Mouse (Mus musculus) R1 (cell line): Measurements from ENCODE around the gene Klhl32.

ENCODE experiments used
- DNase-seq: peaks from one replicate; pipeline ENCODE4 v3.0.0-alpha.2; 2018; ENCODE audit warnings: low read depth, low spot score

Klhl32 gene

DNA sequence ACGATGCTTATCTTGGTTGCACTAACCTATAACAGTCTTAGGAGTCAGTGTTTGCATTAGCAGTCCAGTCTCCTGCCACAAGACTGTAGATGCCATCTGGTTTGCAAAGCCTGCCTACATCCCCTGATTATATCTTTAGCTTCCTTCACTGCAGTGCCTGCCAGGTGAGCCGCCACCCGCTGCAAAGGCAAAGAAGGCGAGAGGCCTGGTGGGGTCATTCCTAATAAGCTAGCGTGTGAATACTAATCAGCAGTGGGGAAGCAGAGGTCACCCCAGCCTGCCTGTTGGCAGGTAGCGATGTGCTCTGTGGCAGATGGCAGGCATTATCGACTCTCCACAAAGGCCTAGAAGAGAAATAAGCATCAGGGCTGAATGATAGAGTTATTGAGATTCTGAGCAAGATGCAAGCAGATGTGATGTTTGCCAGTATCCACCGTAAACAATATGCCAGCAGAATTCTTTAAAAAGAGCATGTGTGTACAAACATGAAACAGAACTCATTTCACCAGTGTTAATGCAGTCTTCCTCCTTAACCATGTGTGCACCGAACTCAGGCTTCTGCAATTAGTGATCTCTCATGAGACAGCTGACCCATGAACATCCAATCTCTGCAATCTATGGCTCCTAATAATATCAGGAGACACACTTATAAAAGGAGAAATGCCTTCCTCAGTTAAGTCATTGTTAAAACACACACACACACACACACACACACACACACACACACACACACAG is 219.6 kb downstream of the Klhl32 start:
- no peak for DNase-seq

DNA sequence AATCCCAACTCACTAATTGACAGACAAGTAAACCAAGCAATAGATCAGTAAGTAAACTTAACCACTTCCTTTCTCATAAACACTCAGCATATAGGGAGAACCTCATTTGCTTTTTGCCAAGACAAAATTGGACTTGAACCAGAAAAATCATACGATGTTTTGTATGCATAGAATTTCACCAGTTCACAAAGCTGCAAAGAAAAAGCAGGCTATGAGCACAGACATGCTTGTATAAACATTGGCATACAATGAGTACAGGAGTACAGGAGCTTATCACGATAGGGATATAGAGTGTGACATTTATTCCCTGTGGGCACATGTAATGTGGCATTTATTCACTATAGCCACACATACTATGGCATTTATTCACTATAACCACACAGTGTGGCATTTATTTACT is 220.5 kb downstream of the Klhl32 start:
- no peak for DNase-seq

DNA sequence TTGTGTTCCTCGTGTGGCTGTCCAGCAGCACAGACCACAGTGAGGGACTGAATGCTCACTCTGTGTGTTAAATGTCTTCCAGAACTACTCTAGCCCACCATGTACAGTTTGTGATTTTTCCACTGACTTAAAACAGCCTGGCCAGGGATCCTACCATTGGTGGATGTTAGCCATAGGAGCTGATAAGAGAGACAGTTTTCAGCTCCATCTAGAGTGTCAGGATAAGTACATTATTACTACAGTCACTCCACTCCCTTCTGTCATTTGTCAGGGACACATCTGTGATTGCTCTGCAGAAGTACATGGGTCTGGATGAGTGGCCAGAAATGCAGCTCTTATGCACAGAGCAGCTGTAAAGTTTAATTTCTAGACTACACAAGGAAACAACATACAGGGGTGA is 223.1 kb downstream of the Klhl32 start:
- no peak for DNase-seq

DNA sequence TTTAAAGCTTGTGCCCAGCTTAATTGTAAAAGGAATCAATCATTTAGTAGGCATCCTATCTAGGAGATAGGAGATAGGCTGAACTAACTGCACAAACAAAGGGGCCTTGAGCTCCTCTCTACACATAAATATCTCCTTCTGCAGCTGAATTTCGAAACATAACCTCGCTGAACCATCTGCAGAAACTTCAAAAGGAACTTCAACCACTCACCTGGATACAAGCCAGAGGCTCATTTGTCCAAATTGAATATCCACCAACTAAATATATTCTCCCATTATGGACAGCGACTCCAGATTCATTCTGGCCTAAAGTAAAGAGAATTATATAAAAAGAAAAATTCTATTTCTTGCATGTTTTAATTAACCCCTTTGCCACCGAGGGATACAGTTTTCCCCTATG is 224.2 kb downstream of the Klhl32 start:
- no peak for DNase-seq

DNA sequence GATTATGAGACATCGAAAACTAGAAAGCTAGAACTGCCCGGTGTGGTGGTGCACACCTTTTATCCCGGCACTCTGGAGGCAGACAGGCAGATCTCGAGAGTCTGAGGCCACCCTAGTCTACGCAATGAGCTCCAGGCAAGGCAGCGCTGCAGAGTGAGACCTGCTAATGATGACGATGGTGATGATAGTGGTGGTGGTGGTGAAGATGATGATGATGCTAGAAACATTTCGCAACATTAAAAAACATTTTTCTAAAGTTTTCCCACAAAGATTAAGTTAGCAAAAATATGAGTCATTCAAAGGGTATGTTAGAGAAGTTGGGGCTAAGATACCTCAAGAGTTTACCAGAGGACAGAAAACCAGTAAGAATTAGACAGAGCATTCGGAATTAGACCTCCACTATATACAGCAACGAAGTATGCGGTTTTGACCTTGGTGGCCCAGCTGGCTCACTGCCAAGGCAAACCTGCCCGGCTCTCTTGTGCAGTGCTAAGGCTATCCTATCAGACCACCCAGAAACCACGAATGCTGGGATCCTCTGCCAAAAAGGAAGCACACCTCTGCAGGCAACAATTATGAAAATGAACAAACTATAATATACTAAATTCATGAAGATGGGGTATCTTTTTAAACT is 224.9 kb downstream of the Klhl32 start:
- no peak for DNase-seq

DNA sequence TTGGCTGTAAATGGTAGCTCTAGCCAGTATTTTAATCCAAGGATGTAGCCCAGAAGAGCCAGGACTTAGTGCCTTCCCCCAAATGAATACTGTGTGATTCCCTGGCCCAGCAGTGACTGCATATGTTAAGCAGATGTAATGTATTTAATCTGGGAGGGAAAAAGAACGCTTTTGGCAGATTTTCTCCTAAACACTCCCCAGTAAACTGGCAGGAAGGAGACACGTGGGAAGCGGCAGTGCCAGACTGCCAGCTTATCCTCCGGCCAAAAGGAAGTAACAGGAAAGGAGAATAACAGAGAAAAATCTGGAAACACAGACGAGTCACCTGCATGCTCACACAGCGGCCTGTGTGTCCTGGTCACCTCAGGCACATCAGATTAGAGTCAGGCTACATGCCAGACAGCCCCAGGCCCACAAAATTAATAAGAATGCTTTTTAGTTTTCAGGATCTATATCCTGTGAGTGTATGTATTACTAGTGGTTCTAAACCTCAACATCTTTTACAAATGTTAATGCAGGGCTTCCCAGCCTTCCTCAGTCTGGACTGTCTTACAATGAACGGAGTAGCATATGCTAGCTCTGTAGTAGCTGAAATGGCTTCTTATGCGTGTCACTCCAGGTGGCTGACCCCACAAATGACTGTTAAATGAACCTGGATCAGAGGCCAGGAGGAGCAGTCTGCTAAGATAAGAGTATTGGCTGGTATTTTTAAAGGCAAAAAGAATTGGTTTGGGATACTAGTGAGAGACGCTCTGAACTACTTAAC is 229.3 kb downstream of the Klhl32 start:
- no peak for DNase-seq

DNA sequence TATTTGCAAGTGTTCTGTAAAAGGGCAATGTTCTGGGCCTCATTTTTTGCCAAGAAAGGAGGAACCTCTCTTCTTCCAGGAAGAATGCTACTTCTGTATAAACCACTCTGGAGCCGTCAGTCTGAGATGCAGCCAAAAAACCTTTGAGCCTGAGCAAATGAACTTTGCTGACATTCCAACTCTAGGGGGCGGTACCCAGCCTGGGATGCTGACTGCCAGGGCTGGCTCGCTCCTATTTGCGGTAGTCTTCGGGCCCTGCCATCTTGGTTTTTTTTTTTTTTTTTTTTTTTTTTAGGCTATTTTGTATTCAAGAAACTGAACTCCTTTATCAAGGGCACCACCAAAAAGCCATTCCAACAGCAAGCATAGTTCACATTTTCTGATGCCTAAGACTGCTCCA is 230.5 kb downstream of the Klhl32 start:
- peak; percentile 39 for DNase-seq

DNA sequence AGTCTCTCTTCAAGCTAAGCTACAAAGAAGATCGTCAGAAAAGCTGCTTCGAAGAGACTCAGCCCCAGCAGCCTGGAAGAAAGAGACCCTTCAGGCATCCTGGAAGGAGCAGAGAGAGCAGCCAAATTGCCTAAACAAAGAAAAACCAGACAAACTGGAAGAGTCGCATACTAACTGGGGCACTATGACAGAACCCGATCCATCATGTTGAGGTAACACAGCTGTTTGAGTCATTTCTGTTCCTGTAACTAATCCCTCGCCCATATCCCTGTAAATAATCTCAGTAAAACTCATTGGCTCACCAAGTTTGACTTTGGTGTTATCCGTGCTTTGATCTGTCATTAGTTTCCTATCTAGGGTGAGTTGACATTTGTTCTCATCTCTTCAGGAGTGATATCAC is 230.9 kb downstream of the Klhl32 start:
- no peak for DNase-seq

DNA sequence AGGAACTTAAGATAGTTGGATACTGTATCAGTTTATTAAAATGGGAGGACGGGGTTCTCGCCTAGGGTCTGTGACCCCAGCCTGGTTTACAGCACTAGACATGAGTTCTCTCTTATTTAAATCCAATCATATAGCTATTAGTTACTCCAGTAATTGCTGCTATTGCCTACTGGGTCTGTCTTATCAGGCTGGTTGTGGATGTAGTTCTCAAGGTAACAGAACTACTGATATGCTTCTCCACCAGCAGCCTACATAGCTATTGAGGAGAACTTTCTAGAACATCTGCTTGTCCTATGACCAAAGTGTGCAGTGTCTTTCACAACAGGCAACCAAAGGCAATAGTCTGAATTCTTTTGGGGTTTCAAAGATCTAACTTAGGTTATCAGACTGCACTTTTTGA is 241.4 kb downstream of the Klhl32 start:
- no peak for DNase-seq

DNA sequence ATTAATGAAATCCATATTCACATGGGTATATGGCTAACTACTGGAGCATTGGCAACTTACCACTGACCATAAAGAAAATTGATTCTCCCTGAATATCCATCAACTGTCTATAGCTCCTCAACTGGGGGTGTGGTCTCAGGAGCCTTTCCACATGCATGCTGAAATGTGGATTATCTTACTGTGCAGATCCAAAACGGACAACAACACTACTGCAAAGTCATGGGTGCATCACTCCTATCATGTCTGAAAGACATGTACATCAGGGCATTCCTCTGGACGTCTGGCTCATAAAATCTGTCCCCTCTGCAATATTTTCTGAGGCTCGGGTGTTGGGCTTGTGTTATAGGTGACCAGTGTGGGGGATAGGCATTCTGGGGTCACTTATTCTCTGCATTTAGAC is 241.8 kb downstream of the Klhl32 start:
- DNase-seq: no peak

DNA sequence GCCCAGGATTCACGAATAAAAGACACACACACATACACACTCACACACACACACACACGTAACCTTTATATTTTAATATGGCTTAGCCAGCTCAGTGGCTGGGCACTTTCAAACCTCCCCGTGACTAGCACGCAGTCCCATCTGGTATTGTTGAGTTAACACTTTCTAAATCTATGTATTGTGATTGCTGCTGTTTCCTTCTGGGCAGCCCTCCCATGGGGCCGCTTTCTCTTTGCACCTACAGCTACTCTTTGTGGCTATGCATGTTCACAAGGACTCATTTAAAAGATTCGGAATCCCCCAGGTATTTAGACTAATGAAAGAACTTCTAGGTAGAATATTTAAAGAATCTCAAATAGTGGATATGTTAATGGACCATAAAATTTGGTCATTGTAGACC is 249.2 kb downstream of the Klhl32 start:
- no peak for DNase-seq

DNA sequence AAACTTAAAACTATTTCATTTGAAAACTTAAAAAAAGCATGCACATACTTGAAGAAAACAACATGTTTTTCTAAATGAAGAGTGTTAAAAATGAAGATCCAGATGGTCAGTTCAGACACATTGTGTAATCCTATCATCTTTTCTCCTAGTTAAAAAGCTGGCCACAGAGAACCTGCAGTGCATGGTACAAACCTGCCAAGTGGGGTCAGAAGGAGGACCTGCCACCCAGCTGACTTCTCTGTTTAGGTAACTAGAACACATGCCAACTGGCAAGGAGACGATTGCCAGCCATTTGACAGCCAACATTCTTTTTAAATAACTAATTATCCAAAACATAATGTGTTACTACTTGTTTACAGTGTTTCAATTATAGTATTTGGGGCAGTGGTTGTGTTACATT is 252.3 kb downstream of the Klhl32 start:
- DNase-seq: no peak

DNA sequence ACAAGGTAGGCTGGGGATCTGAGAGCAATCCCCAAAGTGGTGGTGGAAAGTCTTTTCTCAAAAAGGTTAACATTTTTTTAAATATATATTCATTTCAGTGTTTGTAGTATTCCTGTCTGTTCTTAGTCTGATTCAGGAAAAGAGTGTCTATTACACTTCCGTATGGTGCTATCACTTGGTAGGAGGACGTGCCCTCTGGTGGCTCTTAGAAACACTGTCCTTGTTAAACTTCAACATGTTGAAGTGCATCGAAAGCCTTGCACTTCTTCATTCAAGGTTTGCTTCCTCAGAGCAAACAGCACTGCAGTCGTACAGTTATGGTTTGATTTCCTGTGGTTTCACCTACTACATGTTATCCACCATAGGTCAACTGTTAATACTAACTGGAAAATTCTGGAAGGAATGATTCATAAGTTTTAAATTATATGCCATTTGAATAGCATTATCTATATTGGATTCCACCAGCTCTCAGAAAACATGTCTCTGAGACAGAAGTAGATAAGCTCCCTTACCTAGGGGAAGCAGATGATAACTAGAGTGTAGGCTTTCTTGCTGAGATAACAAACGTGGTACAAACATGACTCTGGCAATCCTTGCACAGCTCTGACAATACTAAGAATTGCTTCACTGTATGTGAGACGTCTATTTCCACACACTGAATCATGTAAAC is 253.8 kb downstream of the Klhl32 start:
- no peak for DNase-seq

DNA sequence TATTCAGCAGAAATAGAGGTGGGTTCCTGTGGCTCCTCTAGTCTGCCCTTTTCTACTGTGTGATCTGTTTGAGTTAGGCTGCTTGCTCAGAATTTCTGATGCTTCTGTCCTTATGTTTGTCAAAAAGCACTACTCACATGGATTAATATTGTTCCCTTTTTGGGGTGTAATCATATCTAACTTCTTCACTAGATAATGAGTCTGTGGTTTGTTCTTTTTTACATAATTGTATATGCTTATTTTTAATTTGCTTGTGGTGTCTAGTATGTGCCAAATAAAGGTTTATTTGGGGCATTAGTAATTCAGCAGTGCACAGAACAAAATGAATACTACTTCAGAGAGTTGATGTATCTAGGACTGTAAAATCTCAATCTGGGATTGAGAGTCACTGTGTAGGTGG is 256.1 kb downstream of the Klhl32 start:
- no peak for DNase-seq

DNA sequence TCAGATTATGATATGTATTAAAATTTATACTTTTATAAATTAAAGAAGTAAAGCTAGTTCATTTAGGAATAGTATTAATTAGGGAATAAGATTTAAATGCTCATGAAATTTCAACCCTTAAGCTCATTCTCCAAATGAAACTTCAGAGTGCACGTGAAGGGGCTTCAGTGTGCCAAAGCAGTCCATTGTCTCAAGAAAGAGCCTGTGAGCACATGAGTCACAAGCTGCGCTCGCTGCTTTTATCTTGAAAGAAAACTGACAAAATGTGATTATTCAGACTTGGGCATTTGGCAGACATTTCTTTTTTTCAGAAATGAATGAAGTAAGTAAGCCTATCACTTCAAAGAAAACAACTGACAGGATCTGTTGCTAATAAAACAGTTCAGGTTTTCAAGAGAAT is 266.9 kb downstream of the Klhl32 start:
- no peak for DNase-seq

DNA sequence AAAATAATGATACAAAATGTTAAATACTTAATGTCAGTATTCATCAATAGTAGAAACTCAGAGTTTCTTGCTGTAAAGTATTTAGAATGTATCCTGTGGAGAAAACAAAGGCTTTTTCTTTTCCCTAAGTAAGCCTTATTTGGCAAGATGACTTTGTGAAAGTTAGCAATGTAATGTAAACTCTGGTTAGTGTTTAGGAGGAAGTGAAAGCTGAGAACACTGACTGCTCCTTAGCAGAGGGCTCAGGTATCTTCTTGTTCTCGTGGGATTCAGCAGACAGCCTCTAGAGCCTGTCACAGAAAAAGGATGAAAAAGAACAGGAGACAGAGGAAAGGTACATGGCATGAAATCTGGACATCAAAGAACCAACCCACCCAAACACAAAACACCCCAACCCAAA is 268.6 kb downstream of the Klhl32 start:
- no peak for DNase-seq

DNA sequence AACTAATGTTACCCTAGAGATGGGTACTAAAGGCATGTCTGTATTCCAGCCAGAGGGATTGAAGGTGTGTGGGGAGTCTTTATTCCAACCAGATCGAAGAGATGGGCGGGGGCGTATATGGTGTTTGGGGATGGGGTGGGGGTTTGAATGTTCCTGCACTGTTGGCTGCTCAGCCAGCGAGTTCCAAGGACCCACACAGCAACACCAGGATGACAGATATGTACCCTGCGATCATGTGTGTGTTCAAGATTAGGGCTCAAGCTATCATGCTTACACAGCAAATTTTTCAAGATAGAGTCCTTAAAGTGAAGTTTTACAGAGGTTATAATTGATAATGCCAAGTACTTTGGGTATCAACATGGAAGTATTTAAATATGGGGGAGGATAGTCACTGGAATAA is 273.3 kb downstream of the Klhl32 start:
- DNase-seq: no peak

DNA sequence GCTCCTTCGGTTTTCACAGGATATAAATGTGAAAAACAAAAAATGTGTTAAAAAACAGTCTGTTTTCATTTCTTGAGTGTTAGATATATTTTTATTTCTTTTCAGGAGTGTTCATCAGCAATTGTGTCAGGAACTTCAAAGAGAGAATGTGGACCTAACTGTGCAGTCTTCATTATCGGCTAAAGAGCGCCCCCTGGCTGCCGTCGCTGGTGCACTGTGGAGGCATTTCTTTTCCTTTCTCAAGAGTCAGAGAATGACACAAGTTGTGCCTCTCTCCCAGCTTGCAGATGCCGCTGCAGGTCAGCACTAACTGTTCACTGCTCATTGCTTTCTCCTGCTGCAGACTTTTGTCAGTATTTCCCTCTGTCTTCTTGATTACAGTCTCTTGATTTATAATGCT is 276.6 kb downstream of the Klhl32 start:
- peak; percentile 72 for DNase-seq

DNA sequence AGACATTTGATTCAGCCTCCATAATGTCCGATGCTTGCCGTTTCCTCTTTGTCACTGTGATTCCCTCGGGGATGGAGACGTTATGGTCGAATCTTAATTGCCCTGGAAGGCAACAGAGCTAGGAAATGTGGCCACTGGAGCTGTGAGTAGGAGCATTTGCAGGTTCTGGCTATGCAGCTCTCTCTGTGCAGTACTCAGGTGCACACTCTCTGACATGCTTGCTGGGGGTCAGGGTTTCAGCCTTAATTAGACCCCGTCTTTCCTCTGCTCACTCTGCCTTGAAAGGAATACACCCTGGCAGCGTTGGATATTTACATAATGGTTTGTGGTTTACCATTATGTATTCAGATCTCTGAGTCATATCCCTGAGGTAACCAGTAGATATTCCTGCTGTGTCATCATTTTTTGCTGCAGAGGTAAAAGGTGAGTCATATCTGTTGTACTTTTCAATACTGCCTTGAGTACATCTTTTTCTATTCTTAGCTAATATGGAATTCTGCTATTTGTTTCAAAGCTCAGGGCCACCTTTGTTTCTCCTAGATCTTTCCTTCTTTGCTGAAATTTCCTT is 281.9 kb downstream of the Klhl32 start:
- DNase-seq: no peak

DNA sequence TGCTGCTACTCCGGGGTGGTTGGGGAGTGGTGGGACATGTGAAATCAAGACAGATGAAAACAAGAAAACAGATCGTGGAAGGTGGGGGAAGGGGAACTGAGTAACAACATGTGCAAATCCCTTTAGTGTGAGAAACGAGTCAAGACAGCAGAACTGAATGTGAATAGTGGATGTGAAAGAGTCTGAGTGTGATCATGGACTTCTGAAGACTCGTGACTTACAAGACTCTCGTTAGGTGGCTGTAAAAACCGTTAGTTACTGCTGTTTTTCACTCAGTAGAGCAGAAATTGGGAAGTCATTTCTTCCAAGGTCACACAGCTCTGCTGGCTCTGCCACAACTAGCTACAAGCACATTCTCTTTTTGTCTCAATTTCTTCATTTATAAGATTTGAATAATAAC is 282.9 kb downstream of the Klhl32 start:
- no peak for DNase-seq
